Mouse (Mus musculus) layer of hippocampus, adult 9-10 months (tissue): ENCODE measurements around the gene Glb1l.
A peak's percentile ranks its signal among the peaks of the same experiment; 100 is the strongest.

ENCODE experiments used
- DNase-seq: peaks from one replicate; pipeline ENCODE4 v3.0.0; 2022; ENCODE audit warnings: low spot score

Gene Glb1l

GRCm38 (mm10) chr1:75231224-75231623 lies 20.6 kb upstream of the Glb1l start:
- DNase-seq = no peak

GRCm38 (mm10) chr1:75230335-75230994 lies 19.9 kb upstream of the Glb1l start:
- DNase-seq = no peak

GRCm38 (mm10) chr1:75229158-75229557 lies 18.5 kb upstream of the Glb1l start:
- DNase-seq = no peak

- DNase-seq = no peak
These were observed 17.0 kb upstream of the Glb1l start for GRCm38 (mm10) chr1:75227653-75228052.

GRCm38 (mm10) chr1:75226138-75226537 lies 15.5 kb upstream of the Glb1l start:
- DNase-seq = no peak

- DNase-seq = no peak
These were observed 14.9 kb upstream of the Glb1l start for GRCm38 (mm10) chr1:75225473-75225872.

GRCm38 (mm10) chr1:75223532-75223931 lies 12.9 kb upstream of the Glb1l start:
- DNase-seq = no peak

GRCm38 (mm10) chr1:75222926-75223325 lies 12.3 kb upstream of the Glb1l start:
- DNase-seq = no peak

GRCm38 (mm10) chr1:75221538-75221937 lies 10.9 kb upstream of the Glb1l start:
- DNase-seq = no peak

GRCm38 (mm10) chr1:75219531-75219930 lies 8.9 kb upstream of the Glb1l start, which contains the start of gene Tuba4a:
Tuba4a (minus strand) TSS chr1:75219865.
- DNase-seq = no peak

GRCm38 (mm10) chr1:75219078-75219477 lies 8.5 kb upstream of the Glb1l start:
- peak; percentile 87 for DNase-seq

- DNase-seq = peak; percentile 38
These were observed 7.8 kb upstream of the Glb1l start for GRCm38 (mm10) chr1:75218227-75219001.

GRCm38 (mm10) chr1:75217893-75218226 lies 7.2 kb upstream of the Glb1l start:
- DNase-seq = no peak

GRCm38 (mm10) chr1:75216797-75217585 lies 6.4 kb upstream of the Glb1l start:
- DNase-seq = no peak

GRCm38 (mm10) chr1:75215785-75216184 lies 5.2 kb upstream of the Glb1l start:
- DNase-seq = no peak

- no peak for DNase-seq
These were observed 4.3 kb upstream of the Glb1l start for GRCm38 (mm10) chr1:75214886-75215285.

GRCm38 (mm10) chr1:75214442-75214841 lies 3.8 kb upstream of the Glb1l start:
- no peak for DNase-seq

- no peak for DNase-seq
These were observed 2.5 kb upstream of the Glb1l start for GRCm38 (mm10) chr1:75213096-75213495.

- DNase-seq = no peak
These were observed 1.9 kb upstream of the Glb1l start for GRCm38 (mm10) chr1:75212542-75212941.

- no peak for DNase-seq
These were observed 612 bp upstream of the Glb1l start for GRCm38 (mm10) chr1:75211141-75211708.

- DNase-seq = no peak
These were observed 1.5 kb downstream of the Glb1l start for GRCm38 (mm10) chr1:75208967-75209678.

GRCm38 (mm10) chr1:75201236-75201635 lies 9.4 kb downstream of the Glb1l start:
- no peak for DNase-seq
